Mouse (Mus musculus): ENCODE measurements around the gene Lgmn. TPM values are rescaled to one million over a fixed set of nuclear protein-coding genes. Genes with fewer than 3 reads are reported as not detected.

Lgmn gene
- 91.6 and 130 TPM in 2 replicates for polyA plus RNA-seq (2012; rRNA removed; ENCODE audit: low replicate concordance)

GRCm38 (mm10) chr12:102439632-102440023, at the start of gene Lgmn:
TSS of gene Lgmn (minus strand) at chr12:102439813.

DNA sequence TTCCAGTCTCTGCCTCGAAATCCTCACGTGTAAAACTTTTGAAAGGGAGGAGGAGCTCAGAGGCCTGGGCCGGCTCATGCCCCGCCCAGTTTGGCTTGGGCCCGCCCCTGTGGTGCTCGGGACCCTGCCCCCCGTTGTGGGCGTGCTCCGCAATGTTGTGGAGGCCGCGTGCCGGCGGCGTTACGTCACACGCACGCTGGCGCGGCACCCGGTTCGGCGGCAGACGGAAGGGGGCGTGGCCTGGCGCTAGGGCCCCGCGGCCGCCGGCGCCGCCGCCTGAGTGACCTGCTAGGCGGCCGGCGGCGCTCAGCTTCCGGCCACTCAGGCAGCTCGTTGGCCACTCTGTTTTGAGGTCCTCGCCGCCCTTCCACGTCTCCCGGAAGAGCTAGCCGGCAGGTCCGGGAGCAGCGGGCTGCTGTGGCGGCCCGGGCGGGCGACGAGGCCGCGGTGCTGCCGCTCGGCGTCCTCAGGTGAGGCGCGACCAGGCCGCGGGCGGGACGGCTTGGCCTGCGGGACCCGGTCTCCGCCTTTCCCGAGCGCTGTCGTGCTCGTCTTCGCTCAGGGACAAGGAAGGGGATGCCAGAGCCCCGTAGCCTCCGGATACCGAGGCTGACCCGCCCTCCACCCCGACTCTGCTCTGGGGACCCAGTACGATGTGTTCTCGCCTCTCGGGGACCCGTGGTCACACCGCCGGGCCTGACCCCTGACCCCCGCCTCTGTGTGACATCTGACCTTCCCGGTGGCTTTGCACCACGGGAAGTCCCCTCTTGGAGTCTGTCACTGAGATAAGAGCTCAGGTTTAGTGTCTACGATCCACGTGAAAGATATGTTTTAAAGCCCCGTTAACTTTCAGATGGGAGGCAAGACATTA, 29.5 kb upstream of the Lgmn start, which contains the start of gene Golga5:
Golga5 (plus strand) TSS at position 242 of the 871 bp plus-strand sequence.

Other genes starting within 250 kb of the Lgmn start
- gene Rin3, start 156.8 kb downstream of the Lgmn start, polyA plus RNA-seq (2012; rRNA removed; ENCODE audit: low replicate concordance), result 17.5 and 33.5 TPM in 2 replicates
- gene Golga5, start 29.3 kb upstream of the Lgmn start, polyA plus RNA-seq (2012; rRNA removed; ENCODE audit: low replicate concordance), result 8.7 and 10.6 TPM in 2 replicates
- 0.11 and 0.19 TPM in 2 replicates for gene Chga, start 115.2 kb upstream of the Lgmn start, polyA plus RNA-seq (2012; rRNA removed; ENCODE audit: low replicate concordance)